Mouse (Mus musculus) embryonic facial prominence, embryonic 14.5 days (tissue): Measurements from ENCODE around the gene Rabac1. TPM values are rescaled to one million over a fixed set of nuclear protein-coding genes. Genes with fewer than 3 reads are reported as not detected.

Source experiments
- ATAC-seq: fragments of 200-750 bp; cut with Nextera tagmentation; 2 replicates; pipeline ENCODE4 v1.8.0; 2017; ENCODE audit warnings: low read depth, moderate number of reproducible peaks, moderate TSS enrichment
- DNase-seq: peaks from one replicate; pipeline ENCODE4 v3.0.0-alpha.2; 2015; ENCODE audit warnings: low spot score
- H3K27ac ChIP-seq: fragments of 300-500 bp; sonication (generic); replicated peaks from 2 replicates; pipeline ENCODE4 v1.5.1; 2014; ENCODE audit warnings: low read depth, mild to moderate bottlenecking, low read length, moderate library complexity
- H3K27me3 ChIP-seq: fragments of 300-500 bp; sonication (generic); replicated peaks from 2 replicates; pipeline ENCODE4 v1.6.1; 2014; ENCODE audit warnings: low read length; ENCODE audit not compliant: control insufficient read depth, insufficient read depth
- H3K36me3 ChIP-seq: fragments of 300-500 bp; sonication (generic); 2 replicates; pipeline ENCODE4 v1.6.1; 2014; ENCODE audit warnings: low read length, mixed read lengths; ENCODE audit not compliant: control insufficient read depth, insufficient read depth
- H3K4me1 ChIP-seq: fragments of 300-500 bp; sonication (generic); 2 replicates; pipeline ENCODE4 v1.6.1; 2014; ENCODE audit warnings: antibody characterized with exemption, low read length; ENCODE audit not compliant: control insufficient read depth, insufficient read depth
- H3K4me2 ChIP-seq: fragments of 300-500 bp; sonication (generic); 2 replicates; pipeline ENCODE4 v1.6.1; 2014; ENCODE audit warnings: low read depth, mild to moderate bottlenecking, low read length, moderate library complexity, mixed read lengths
- H3K4me3 ChIP-seq: fragments of 300-500 bp; sonication (generic); 2 replicates; pipeline ENCODE4 v1.5.1; 2014; ENCODE audit warnings: low read depth, mild to moderate bottlenecking, low read length
- H3K9ac ChIP-seq: fragments of 300-500 bp; sonication (generic); 2 replicates; pipeline ENCODE4 v1.6.1; 2014; ENCODE audit warnings: low read depth, mild to moderate bottlenecking, low read length, moderate library complexity, mixed read lengths
- H3K9me3 ChIP-seq: fragments of 300-500 bp; sonication (generic); 2 replicates; pipeline ENCODE4 v1.6.1; 2016; ENCODE audit warnings: low read length; ENCODE audit not compliant: control insufficient read depth
- WGBS: fragments of 180-500 bp; shearing (Covaris S2); extraction: QIAGEN DNeasy Blood & Tissue Kit; methylation state at CpG from one replicate; pipeline ENCODE4 v1.1.7; 2014; 5-methylcytosine and 5-hydroxymethylcytosine counted together
- polyA plus RNA-seq: library from polyadenylated mRNA; unstranded; fragments of >200 nt; fragmentation: Nextera tagmentation; extraction: Ambion mirVana; gene quantifications from 2 replicates; pipeline ENCODE4 v1.2.1, GENCODE M21; 2014

The Rabac1 gene
- polyA plus RNA-seq, 1 experiment from 2014 or later, result 219 TPM

GRCm38 (mm10) chr7:25006171-25006570 is 33.6 kb upstream of the Rabac1 start:
- Histone ChIP-seq H3K9me3 (no peaks in the 10 kb centered on the region), H3K36me3 (no peaks in the 10 kb centered on the region), H3K9ac (no peak overlapping the region), H3K4me1 (peaks cover 4% of the 10 kb centered on the region; the same call in 1 of the 2 replicates), H3K27me3 (peaks cover 71% of the 10 kb centered on the region), H3K4me2 (peak overlapping the region; percentile 69), H3K27ac (no peak overlapping the region), H3K4me3 (0 out of 2 replicates have a peak overlapping the region, but pooled peaks have one; percentile 43)
- ATAC-seq, result no peak
- 68% methylated on average over 3 of the region's 3 CpGs for WGBS
- no peak for DNase-seq

- 4% methylated on average over 14 of the region's 54 CpGs for WGBS
- ATAC-seq (peak; percentile 80), DNase-seq (peak; percentile 55)
- Histone ChIP-seq H3K27me3 (peaks cover 65% of the 10 kb centered on the region), H3K4me3 (peak within 1 kb of the TSS; percentile 43), H3K4me1 (peaks cover 4% of the 10 kb centered on the region; the same call in 1 of the 2 replicates), H3K36me3 (no peaks in the 10 kb centered on the region), H3K27ac (no peak within 1 kb of the TSS), H3K9ac (peak within 1 kb of the TSS; percentile 51), H3K4me2 (peak within 1 kb of the TSS; percentile 69), H3K9me3 (no peaks in the 10 kb centered on the region)
These were observed 33.0 kb upstream of the Rabac1 start, which contains the start of gene Atp1a3 for GRCm38 (mm10) chr7:25005421-25006065. Atp1a3 (minus strand) TSS chr7:25005958.

GRCm38 (mm10) chr7:25004806-25005205 is 32.3 kb upstream of the Rabac1 start:
- Histone ChIP-seq H3K36me3 (no peaks in the 10 kb centered on the region), H3K4me2 (peak overlapping the region; percentile 69; the same call in 1 of the 2 replicates), H3K27ac (no peak overlapping the region), H3K9me3 (no peaks in the 10 kb centered on the region), H3K4me3 (peak overlapping the region; percentile 43; the same call in 1 of the 2 replicates), H3K4me1 (peaks cover 4% of the 10 kb centered on the region; the same call in 1 of the 2 replicates), H3K9ac (no peak overlapping the region), H3K27me3 (peaks cover 57% of the 10 kb centered on the region)
- DNase-seq, result no peak
- 38% methylated on average over 6 of the region's 9 CpGs for WGBS
- ATAC-seq, result no peak

- Histone ChIP-seq H3K4me2 (no peak overlapping the region), H3K27me3 (peaks cover 48% of the 10 kb centered on the region), H3K4me3 (no peak overlapping the region), H3K36me3 (no peaks in the 10 kb centered on the region), H3K27ac (no peak overlapping the region), H3K9ac (no peak overlapping the region; the same call in 1 of the 2 replicates), H3K9me3 (no peaks in the 10 kb centered on the region), H3K4me1 (peaks cover 4% of the 10 kb centered on the region; the same call in 1 of the 2 replicates)
- ATAC-seq (no peak), DNase-seq (no peak)
- WGBS, result 84% methylated on average over 7 of the region's 8 CpGs
These were observed 31.4 kb upstream of the Rabac1 start for GRCm38 (mm10) chr7:25003820-25004388.

- Histone ChIP-seq H3K4me2 (no peak overlapping the region), H3K27me3 (peaks cover 42% of the 10 kb centered on the region), H3K4me1 (peaks cover 4% of the 10 kb centered on the region; the same call in 1 of the 2 replicates), H3K4me3 (no peak overlapping the region), H3K9me3 (no peaks in the 10 kb centered on the region), H3K9ac (no peak overlapping the region; the same call in 1 of the 2 replicates), H3K36me3 (no peaks in the 10 kb centered on the region), H3K27ac (no peak overlapping the region)
- DNase-seq, result no peak
- no peak for ATAC-seq
- whole genome bisulfite sequencing, result 24% methylated on average over 11 of the region's 11 CpGs
These were observed 30.7 kb upstream of the Rabac1 start for GRCm38 (mm10) chr7:25003291-25003690.

- Histone ChIP-seq H3K4me3 (no peak overlapping the region), H3K27ac (no peak overlapping the region), H3K4me2 (no peak overlapping the region), H3K27me3 (peaks cover 16% of the 10 kb centered on the region; the same call in 1 of the 2 replicates), H3K36me3 (no peaks in the 10 kb centered on the region), H3K9me3 (no peaks in the 10 kb centered on the region), H3K4me1 (peaks cover 4% of the 10 kb centered on the region; the same call in 1 of the 2 replicates), H3K9ac (no peak overlapping the region)
- no peak for DNase-seq
- ATAC-seq, result no peak
- WGBS, result 60% methylated on average over 9 of the region's 12 CpGs
These were observed 28.2 kb upstream of the Rabac1 start for GRCm38 (mm10) chr7:25000711-25001110.

- H3K4me1 ChIP-seq, result no peaks in the 10 kb centered on the region
- peaks cover 12% of the 10 kb centered on the region; the same call in 1 of the 2 replicates for H3K27me3 ChIP-seq
- no peak overlapping the region for H3K27ac ChIP-seq
- no peak overlapping the region for H3K4me3 ChIP-seq
- H3K4me2 ChIP-seq, result no peak overlapping the region
- 66% methylated on average over 7 of the region's 7 CpGs for WGBS
- no peak for ATAC-seq
- no peak overlapping the region for H3K9ac ChIP-seq
- DNase-seq, result no peak
- H3K9me3 ChIP-seq, result no peaks in the 10 kb centered on the region
- H3K36me3 ChIP-seq, result no peaks in the 10 kb centered on the region
These were observed 27.7 kb upstream of the Rabac1 start for GRCm38 (mm10) chr7:25000211-25000610.

- DNase-seq (no peak), ATAC-seq (no peak)
- Histone ChIP-seq H3K4me3 (no peak overlapping the region), H3K4me2 (no peak overlapping the region), H3K36me3 (no peaks in the 10 kb centered on the region), H3K9ac (no peak overlapping the region), H3K4me1 (no peaks in the 10 kb centered on the region), H3K9me3 (no peaks in the 10 kb centered on the region), H3K27ac (no peak overlapping the region), H3K27me3 (no peaks in the 10 kb centered on the region)
- WGBS, result 70% methylated on average over 6 of the region's 6 CpGs
These were observed 20.5 kb upstream of the Rabac1 start for GRCm38 (mm10) chr7:24993081-24993480.
